Mouse (Mus musculus): ENCODE results near the gene Arhgap36. TPM values are rescaled to one million over a fixed set of nuclear protein-coding genes. Genes with fewer than 3 reads are reported as not detected.
A peak's percentile ranks its signal among the peaks of the same experiment; 100 is the strongest.

Gene Arhgap36
- polyA plus RNA-seq (2015; fragmentation: Nextera tagmentation; extraction: Ambion mirVana) = 1.4 and 2.5 TPM in 2 replicates

GRCm38 (mm10) chrX:49463442-49463970, at the start of gene Arhgap36:
Gene Arhgap36, plus strand, starts transcription at chrX:49463945.
- Histone ChIP-seq H3K4me1 (replicated peaks) (no peaks in the 10 kb centered on the region), H3K27ac (no peak within 1 kb of the TSS), H3K4me3 (replicated peaks) (no peak within 1 kb of the TSS), H3K9me3 (no peaks in the 10 kb centered on the region), H3K4me2 (replicated peaks) (no peak within 1 kb of the TSS), H3K9ac (replicated peaks) (no peak within 1 kb of the TSS), H3K27me3 (no peaks in the 10 kb centered on the region), H3K36me3 (no peaks in the 10 kb centered on the region)
- no peak for ATAC-seq
- 77% methylated on average over 6 of the region's 6 CpGs for WGBS

- Histone ChIP-seq H3K9ac (replicated peaks) (no peak overlapping the region), H3K36me3 (no peaks in the 10 kb centered on the region), H3K4me3 (replicated peaks) (no peak overlapping the region), H3K27ac (no peak overlapping the region), H3K27me3 (no peaks in the 10 kb centered on the region), H3K9me3 (no peaks in the 10 kb centered on the region), H3K4me2 (replicated peaks) (no peak overlapping the region), H3K4me1 (replicated peaks) (no peaks in the 10 kb centered on the region)
- ATAC-seq = no peak
- WGBS = 49% methylated on average over 10 of the region's 10 CpGs
Observed at GRCm38 (mm10) chrX:49457781-49458180, 6.0 kb upstream of the Arhgap36 start.

GRCm38 (mm10) chrX:49470287-49471054, 6.7 kb downstream of the Arhgap36 start:
- 20% methylated on average over 34 of the region's 34 CpGs for WGBS
- Histone ChIP-seq H3K4me1 (replicated peaks) (no peaks in the 10 kb centered on the region), H3K9ac (replicated peaks) (peak overlapping the region; percentile 52), H3K9me3 (no peaks in the 10 kb centered on the region), H3K27ac (no peak overlapping the region), H3K4me3 (replicated peaks) (peak overlapping the region; percentile 42), H3K4me2 (replicated peaks) (peak overlapping the region; percentile 58), H3K27me3 (no peaks in the 10 kb centered on the region), H3K36me3 (no peaks in the 10 kb centered on the region)
- ATAC-seq = peak; percentile 93

- Histone ChIP-seq H3K27me3 (0 out of 2 replicates have a peak, but pooled peaks cover 2% of the 10 kb centered on the region), H3K9ac (replicated peaks) (peak overlapping the region; percentile 44; the same call in 1 of the 2 replicates), H3K36me3 (no peaks in the 10 kb centered on the region), H3K27ac (no peak overlapping the region; the same call in 1 of the 2 replicates), H3K4me3 (replicated peaks) (peak overlapping the region; percentile 41), H3K9me3 (no peaks in the 10 kb centered on the region), H3K4me1 (replicated peaks) (0 out of 2 replicates have a peak, but pooled peaks cover 9% of the 10 kb centered on the region), H3K4me2 (replicated peaks) (peak overlapping the region; percentile 57)
- WGBS = 37% methylated on average over 27 of the region's 29 CpGs
- ATAC-seq = peak; percentile 85
Observed at GRCm38 (mm10) chrX:49479968-49480809, 16.4 kb downstream of the Arhgap36 start.

GRCm38 (mm10) chrX:49480846-49481245, 17.1 kb downstream of the Arhgap36 start:
- WGBS = 21% methylated on average over 12 of the region's 12 CpGs
- no peaks in the 10 kb centered on the region for H3K9me3 ChIP-seq
- H3K27me3 ChIP-seq = 0 out of 2 replicates have a peak, but pooled peaks cover 2% of the 10 kb centered on the region
- H3K9ac ChIP-seq (replicated peaks) = no peak overlapping the region; the same call in 1 of the 2 replicates
- ATAC-seq = peak; percentile 61
- H3K4me2 ChIP-seq (replicated peaks) = peak overlapping the region; percentile 57
- H3K36me3 ChIP-seq = no peaks in the 10 kb centered on the region
- no peak overlapping the region for H3K27ac ChIP-seq
- 0 out of 2 replicates have a peak, but pooled peaks cover 9% of the 10 kb centered on the region for H3K4me1 ChIP-seq (replicated peaks)
- H3K4me3 ChIP-seq (replicated peaks) = peak overlapping the region; percentile 41

- WGBS = 84% methylated on average over 5 of the region's 5 CpGs
- Histone ChIP-seq H3K9ac (replicated peaks) (no peak overlapping the region), H3K36me3 (no peaks in the 10 kb centered on the region), H3K4me2 (replicated peaks) (no peak overlapping the region), H3K4me1 (replicated peaks) (no peaks in the 10 kb centered on the region; the same call in 1 of the 2 replicates), H3K4me3 (replicated peaks) (no peak overlapping the region), H3K27me3 (peaks cover 12% of the 10 kb centered on the region), H3K9me3 (no peaks in the 10 kb centered on the region), H3K27ac (no peak overlapping the region)
- no peak for ATAC-seq
Observed at GRCm38 (mm10) chrX:49489141-49489540, 25.4 kb downstream of the Arhgap36 start.

GRCm38 (mm10) chrX:49493739-49494449, 30.1 kb downstream of the Arhgap36 start:
- H3K4me2 ChIP-seq (replicated peaks) = peak overlapping the region; percentile 61
- peaks cover 23% of the 10 kb centered on the region for H3K27me3 ChIP-seq
- no peaks in the 10 kb centered on the region for H3K36me3 ChIP-seq
- ATAC-seq = peak; percentile 83
- no peak overlapping the region for H3K9ac ChIP-seq (replicated peaks)
- no peaks in the 10 kb centered on the region; the same call in 1 of the 2 replicates for H3K9me3 ChIP-seq
- peak overlapping the region; percentile 36 for H3K4me3 ChIP-seq (replicated peaks)
- H3K4me1 ChIP-seq (replicated peaks) = no peaks in the 10 kb centered on the region; the same call in 1 of the 2 replicates
- no peak overlapping the region for H3K27ac ChIP-seq
- WGBS = 17% methylated on average over 46 of the region's 46 CpGs

Other genes starting within 250 kb of the Arhgap36 start
- 9.0 and 10.3 TPM in 2 replicates for gene Enox2, start 175.7 kb upstream of the Arhgap36 start, polyA plus RNA-seq (2015; fragmentation: Nextera tagmentation; extraction: Ambion mirVana)
- gene Olfr1320, start 208.4 kb downstream of the Arhgap36 start, polyA plus RNA-seq (2015; fragmentation: Nextera tagmentation; extraction: Ambion mirVana) = not detected in 2 replicates

All from midbrain, embryonic 13.5 days (tissue).